Mouse (Mus musculus): ENCODE data around the gene Far2. TPM values are rescaled to one million over a fixed set of nuclear protein-coding genes. Genes with fewer than 3 reads are reported as not detected.

Gene Far2
- polyA plus RNA-seq, 1 experiment = 0.14 TPM

- no peak overlapping the region for H3K4me3 ChIP-seq
Observed at GRCm38 (mm10) chr6:148172904-148173303, 125.8 kb downstream of the Far2 start.

GRCm38 (mm10) chr6:148185694-148186093, 138.6 kb downstream of the Far2 start:
- TF ChIP-seq USF1 (IDR thresholded peaks at IDR 0.05; ENCODE audit: low read depth) (no peak), SRF (IDR thresholded peaks at IDR 0.05; ENCODE audit: control insufficient read depth, insufficient read length, low read depth) (no peak), MYOD1 (IDR thresholded peaks at IDR 0.05; ENCODE audit: control insufficient read depth in 1 of 3, insufficient read length in 2 of 3, low read depth in 2 of 3) (no peak), TCF12 (IDR thresholded peaks at IDR 0.05; ENCODE audit: insufficient read depth, poor library complexity, severe bottlenecking) (no peak), POLR2AphosphoS2 (IDR thresholded peaks at IDR 0.05; ENCODE audit: insufficient read length, low read depth) (no peak), MYOG (IDR thresholded peaks at IDR 0.05; ENCODE audit: control insufficient read depth in 1 of 3, insufficient read depth in 1 of 3, insufficient read length in 2 of 3, low read depth in 2 of 3) (no peak), TCF3 (IDR thresholded peaks at IDR 0.05; ENCODE audit: insufficient read length, low read depth) (no peak), POLR2A (IDR thresholded peaks at IDR 0.05; ENCODE audit: insufficient read length, low read depth) (no peak), E2F4 (IDR thresholded peaks at IDR 0.05; ENCODE audit: insufficient read depth) (no peak), CEBPB (IDR thresholded peaks at IDR 0.05; ENCODE audit: insufficient read depth, poor library complexity, severe bottlenecking) (no peak), MAX (IDR thresholded peaks at IDR 0.05; ENCODE audit: low read depth) (no peak), REST (IDR thresholded peaks at IDR 0.05; ENCODE audit: insufficient read depth, insufficient read length) (no peak)
- no peak overlapping the region for H3ac ChIP-seq (ENCODE audit: control insufficient read depth, insufficient read length)
- no peak overlapping the region for H3K4me3 ChIP-seq
- no peaks in the 10 kb centered on the region for H3K79me2 ChIP-seq (ENCODE audit: control insufficient read depth, insufficient read depth)
- H3K4me2 ChIP-seq (ENCODE audit: low read depth) = no peak overlapping the region
- peaks cover 78% of the 10 kb centered on the region for H3K36me3 ChIP-seq (ENCODE audit: control insufficient read depth, insufficient read depth)
- H3K27me3 ChIP-seq (ENCODE audit: control insufficient read depth, insufficient read depth, insufficient read length) = no peaks in the 10 kb centered on the region

More at GRCm38 (mm10) chr6:148172904-148173303, 125.8 kb downstream of the Far2 start:
- no peaks in the 10 kb centered on the region for H3K36me3 ChIP-seq (ENCODE audit: control insufficient read depth, insufficient read depth)
- TF ChIP-seq TCF3 (IDR thresholded peaks at IDR 0.05; ENCODE audit: insufficient read length, low read depth) (no peak), E2F4 (IDR thresholded peaks at IDR 0.05; ENCODE audit: insufficient read depth) (no peak), USF1 (IDR thresholded peaks at IDR 0.05; ENCODE audit: low read depth) (no peak), TCF12 (IDR thresholded peaks at IDR 0.05; ENCODE audit: insufficient read depth, poor library complexity, severe bottlenecking) (no peak), MYOD1 (IDR thresholded peaks at IDR 0.05; ENCODE audit: control insufficient read depth in 1 of 3, insufficient read length in 2 of 3, low read depth in 2 of 3) (no peak), SRF (IDR thresholded peaks at IDR 0.05; ENCODE audit: control insufficient read depth, insufficient read length, low read depth) (no peak), POLR2A (IDR thresholded peaks at IDR 0.05; ENCODE audit: insufficient read length, low read depth) (no peak), MAX (IDR thresholded peaks at IDR 0.05; ENCODE audit: low read depth) (no peak), REST (IDR thresholded peaks at IDR 0.05; ENCODE audit: insufficient read depth, insufficient read length) (no peak), MYOG (IDR thresholded peaks at IDR 0.05; ENCODE audit: control insufficient read depth in 1 of 3, insufficient read depth in 1 of 3, insufficient read length in 2 of 3, low read depth in 2 of 3) (no peak), POLR2AphosphoS2 (IDR thresholded peaks at IDR 0.05; ENCODE audit: insufficient read length, low read depth) (no peak), CEBPB (IDR thresholded peaks at IDR 0.05; ENCODE audit: insufficient read depth, poor library complexity, severe bottlenecking) (no peak)
- H3K79me2 ChIP-seq (ENCODE audit: control insufficient read depth, insufficient read depth) = no peaks in the 10 kb centered on the region
- H3K4me2 ChIP-seq (ENCODE audit: low read depth) = no peak overlapping the region
- no peak overlapping the region for H3ac ChIP-seq (ENCODE audit: control insufficient read depth, insufficient read length)
- H3K27me3 ChIP-seq (ENCODE audit: control insufficient read depth, insufficient read depth, insufficient read length) = no peaks in the 10 kb centered on the region

- Histone ChIP-seq H3K4me3 (no peak overlapping the region), H3K36me3 (ENCODE audit: control insufficient read depth, insufficient read depth) (peaks cover 72% of the 10 kb centered on the region), H3K27me3 (ENCODE audit: control insufficient read depth, insufficient read depth, insufficient read length) (no peaks in the 10 kb centered on the region), H3K79me2 (ENCODE audit: control insufficient read depth, insufficient read depth) (no peaks in the 10 kb centered on the region), H3ac (ENCODE audit: control insufficient read depth, insufficient read length) (no peak overlapping the region), H3K4me2 (ENCODE audit: low read depth) (no peak overlapping the region)
- TF ChIP-seq TCF3 (IDR thresholded peaks at IDR 0.05; ENCODE audit: insufficient read length, low read depth) = no peak
- no peak for TF ChIP-seq CEBPB (IDR thresholded peaks at IDR 0.05; ENCODE audit: insufficient read depth, poor library complexity, severe bottlenecking)
- TF ChIP-seq SRF (IDR thresholded peaks at IDR 0.05; ENCODE audit: control insufficient read depth, insufficient read length, low read depth) = no peak
- TF ChIP-seq POLR2A (IDR thresholded peaks at IDR 0.05; ENCODE audit: insufficient read length, low read depth) = no peak
- no peak for TF ChIP-seq USF1 (IDR thresholded peaks at IDR 0.05; ENCODE audit: low read depth)
- TF ChIP-seq MYOG (IDR thresholded peaks at IDR 0.05; ENCODE audit: control insufficient read depth in 1 of 3, insufficient read depth in 1 of 3, insufficient read length in 2 of 3, low read depth in 2 of 3) = no peak
- no peak for TF ChIP-seq TCF12 (IDR thresholded peaks at IDR 0.05; ENCODE audit: insufficient read depth, poor library complexity, severe bottlenecking)
- TF ChIP-seq MAX (IDR thresholded peaks at IDR 0.05; ENCODE audit: low read depth) = no peak
- TF ChIP-seq E2F4 (IDR thresholded peaks at IDR 0.05; ENCODE audit: insufficient read depth) = no peak
- TF ChIP-seq REST (IDR thresholded peaks at IDR 0.05; ENCODE audit: insufficient read depth, insufficient read length) = no peak
- no peak for TF ChIP-seq POLR2AphosphoS2 (IDR thresholded peaks at IDR 0.05; ENCODE audit: insufficient read length, low read depth)
- no peak for TF ChIP-seq MYOD1 (IDR thresholded peaks at IDR 0.05; ENCODE audit: control insufficient read depth in 1 of 3, insufficient read length in 2 of 3, low read depth in 2 of 3)
Observed at GRCm38 (mm10) chr6:148193972-148194701, 147.1 kb downstream of the Far2 start.

GRCm38 (mm10) chr6:148199177-148199576, 152.1 kb downstream of the Far2 start:
- Histone ChIP-seq H3K36me3 (ENCODE audit: control insufficient read depth, insufficient read depth) (peaks cover 61% of the 10 kb centered on the region), H3K79me2 (ENCODE audit: control insufficient read depth, insufficient read depth) (no peaks in the 10 kb centered on the region), H3K27me3 (ENCODE audit: control insufficient read depth, insufficient read depth, insufficient read length) (no peaks in the 10 kb centered on the region), H3K4me2 (ENCODE audit: low read depth) (no peak overlapping the region), H3ac (ENCODE audit: control insufficient read depth, insufficient read length) (no peak overlapping the region), H3K4me3 (no peak overlapping the region)
- TF ChIP-seq TCF12 (IDR thresholded peaks at IDR 0.05; ENCODE audit: insufficient read depth, poor library complexity, severe bottlenecking) = no peak
- TF ChIP-seq POLR2AphosphoS2 (IDR thresholded peaks at IDR 0.05; ENCODE audit: insufficient read length, low read depth) = no peak
- TF ChIP-seq CEBPB (IDR thresholded peaks at IDR 0.05; ENCODE audit: insufficient read depth, poor library complexity, severe bottlenecking) = no peak
- no peak for TF ChIP-seq MYOG (IDR thresholded peaks at IDR 0.05; ENCODE audit: control insufficient read depth in 1 of 3, insufficient read depth in 1 of 3, insufficient read length in 2 of 3, low read depth in 2 of 3)
- no peak for TF ChIP-seq E2F4 (IDR thresholded peaks at IDR 0.05; ENCODE audit: insufficient read depth)
- no peak for TF ChIP-seq REST (IDR thresholded peaks at IDR 0.05; ENCODE audit: insufficient read depth, insufficient read length)
- TF ChIP-seq MYOD1 (IDR thresholded peaks at IDR 0.05; ENCODE audit: control insufficient read depth in 1 of 3, insufficient read length in 2 of 3, low read depth in 2 of 3) = no peak
- TF ChIP-seq MAX (IDR thresholded peaks at IDR 0.05; ENCODE audit: low read depth) = no peak
- no peak for TF ChIP-seq USF1 (IDR thresholded peaks at IDR 0.05; ENCODE audit: low read depth)
- TF ChIP-seq SRF (IDR thresholded peaks at IDR 0.05; ENCODE audit: control insufficient read depth, insufficient read length, low read depth) = no peak
- no peak for TF ChIP-seq TCF3 (IDR thresholded peaks at IDR 0.05; ENCODE audit: insufficient read length, low read depth)
- no peak for TF ChIP-seq POLR2A (IDR thresholded peaks at IDR 0.05; ENCODE audit: insufficient read length, low read depth)
